Mouse (Mus musculus) kidney, postnatal 0 days (tissue): ENCODE results near the gene Phpt1. TPM values are rescaled to one million over a fixed set of nuclear protein-coding genes. Genes with fewer than 3 reads are reported as not detected.
"Not testable (repeated sequence)": the region's sequence is repeated elsewhere in the genome, so short reads cannot be mapped to it uniquely, and the experiment has no call there.

Source experiments
- ATAC-seq: fragments of 200-750 bp; cut with Nextera tagmentation; replicated peaks from 2 replicates; pipeline ENCODE4 v1.8.0; 2017; ENCODE audit warnings: low read depth, moderate number of reproducible peaks, moderate TSS enrichment, moderate library complexity; ENCODE audit not compliant: low FRiP score
- DNase-seq: peaks from one replicate; pipeline ENCODE4 v3.0.0-alpha.2; 2016; ENCODE audit warnings: low spot score
- H3K27ac ChIP-seq: fragments of 300-500 bp; sonication (generic); 2 replicates; pipeline ENCODE4 v1.5.1; 2014; ENCODE audit warnings: mild to moderate bottlenecking
- H3K27me3 ChIP-seq: fragments of 300-500 bp; sonication (generic); 2 replicates; pipeline ENCODE4 v1.6.1; 2014; ENCODE audit warnings: low read length, mixed read lengths; ENCODE audit not compliant: insufficient read depth
- H3K36me3 ChIP-seq: fragments of 300-500 bp; sonication (generic); 2 replicates; pipeline ENCODE4 v1.6.1; 2014; ENCODE audit warnings: low read length, mixed read lengths; ENCODE audit not compliant: insufficient read depth
- H3K4me1 ChIP-seq: fragments of 300-500 bp; sonication (generic); replicated peaks from 2 replicates; pipeline ENCODE4 v1.6.1; 2014; ENCODE audit warnings: antibody characterized with exemption, low read length, mixed read lengths; ENCODE audit not compliant: insufficient read depth
- H3K4me2 ChIP-seq: fragments of 300-500 bp; sonication (generic); 2 replicates; pipeline ENCODE4 v1.6.1; 2014; ENCODE audit warnings: mild to moderate bottlenecking, low read length, moderate library complexity, mixed read lengths
- H3K4me3 ChIP-seq: fragments of 300-500 bp; sonication (generic); replicated peaks from 2 replicates; pipeline ENCODE4 v1.5.1; 2014; ENCODE audit warnings: low read depth, low read length
- H3K9ac ChIP-seq: fragments of 300-500 bp; sonication (generic); 2 replicates; pipeline ENCODE4 v1.6.1; 2014; ENCODE audit warnings: low read depth, low read length
- H3K9me3 ChIP-seq: fragments of 300-500 bp; sonication (generic); replicated peaks from 2 replicates; pipeline ENCODE4 v1.6.1; 2016; ENCODE audit warnings: low read length, inconsistent platforms, mixed read lengths
- CTCF ChIP-seq: IDR thresholded peaks from 2 replicates; pipeline ENCODE4 v1.5.1; 2016; ENCODE audit warnings: antibody characterized with exemption, low read depth, mild to moderate bottlenecking, moderate library complexity
- WGBS: fragments of 180-500 bp; shearing (Covaris S2); extraction: QIAGEN DNeasy Blood & Tissue Kit; methylation state at CpG from one replicate; pipeline ENCODE4 v1.1.7; 2014; 5-methylcytosine and 5-hydroxymethylcytosine counted together
- polyA plus RNA-seq: library from polyadenylated mRNA; unstranded; fragments of >200 nt; fragmentation: Nextera tagmentation; extraction: Ambion mirVana; gene quantifications from 2 replicates; pipeline ENCODE4 v1.2.1, GENCODE M21; 2015

Phpt1 gene
- polyA plus RNA-seq, 1 experiment from 2014 or later = 197 TPM

DNA sequence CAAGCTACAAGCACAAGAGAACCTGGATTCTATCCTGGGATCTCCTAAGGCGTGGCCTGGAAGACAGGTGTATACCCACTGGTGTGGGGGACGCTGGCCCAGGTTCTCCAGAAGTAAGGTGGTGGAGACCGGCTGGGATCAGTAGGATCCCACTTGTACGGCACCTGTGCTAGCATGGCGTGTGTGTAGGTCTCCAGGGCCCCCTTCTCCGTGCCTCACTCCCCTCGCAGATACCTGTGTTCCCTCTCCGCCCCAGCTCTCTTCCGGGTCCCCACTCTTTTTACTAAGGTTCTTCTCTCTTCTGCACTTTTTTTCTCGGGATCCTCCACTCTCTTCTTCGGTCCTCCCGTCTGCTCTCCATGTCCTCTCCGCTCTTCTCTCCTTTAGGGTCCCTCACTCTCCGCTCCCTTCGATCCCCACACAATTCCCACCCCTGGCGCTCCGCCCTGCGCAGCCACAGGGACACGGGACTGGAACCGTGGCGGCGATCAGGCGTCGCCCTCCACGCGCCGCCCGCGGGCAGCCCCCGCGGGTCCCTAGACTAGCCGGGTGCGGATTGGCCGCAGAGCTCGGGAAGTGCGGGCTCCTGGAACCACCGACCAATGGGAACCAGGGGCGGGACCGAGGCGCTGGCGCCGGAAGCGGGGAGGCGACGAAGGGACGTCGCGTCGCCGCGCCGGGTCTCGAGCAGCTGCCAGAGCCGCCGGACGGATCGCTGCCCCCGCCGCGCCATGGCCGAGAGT lies 17.6 kb downstream of the Phpt1 start, which contains the start of gene Edf1:
Gene Edf1, plus strand, starts transcription at position 627 of the 743 bp plus-strand sequence.
- H3K4me2 ChIP-seq = peak within 1 kb of the TSS; percentile 74
- H3K27ac ChIP-seq = peak within 1 kb of the TSS; percentile 81
- no peak for TF ChIP-seq CTCF
- ATAC-seq (peak; percentile 95), DNase-seq (peak; percentile 97)
- no peaks in the 10 kb centered on the region for H3K27me3 ChIP-seq
- peaks cover 18% of the 10 kb centered on the region; the same call in 1 of the 2 replicates for H3K36me3 ChIP-seq
- H3K9me3 ChIP-seq = no peaks in the 10 kb centered on the region
- H3K4me3 ChIP-seq = peak within 1 kb of the TSS; percentile 92
- H3K4me1 ChIP-seq = peaks cover 11% of the 10 kb centered on the region
- peak within 1 kb of the TSS; percentile 90 for H3K9ac ChIP-seq
- WGBS = under 1% methylated on average over 61 of the region's 61 CpGs

DNA sequence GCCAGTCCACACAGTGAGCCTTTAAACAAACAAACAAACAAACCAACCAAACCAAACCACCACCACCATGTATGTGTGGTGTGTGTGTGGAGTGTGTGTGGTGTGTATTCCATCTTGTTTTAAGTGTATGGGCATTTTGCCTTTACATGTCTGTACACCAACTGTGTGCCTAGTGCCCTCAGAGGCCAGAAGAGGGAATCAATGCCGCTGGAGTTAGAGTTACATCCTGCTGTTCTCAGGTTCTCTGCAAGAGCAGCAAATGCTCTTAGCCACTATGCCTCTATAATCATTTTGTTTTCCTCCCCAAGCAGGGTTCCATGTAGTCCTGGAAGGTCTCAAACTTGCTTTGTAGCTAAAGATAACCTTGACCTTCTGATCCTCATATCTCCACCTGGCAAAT lies 18.7 kb downstream of the Phpt1 start:
- H3K9me3 ChIP-seq = no peaks in the 10 kb centered on the region
- no peak overlapping the region for H3K4me2 ChIP-seq
- ATAC-seq = no peak
- H3K4me1 ChIP-seq = peaks cover 11% of the 10 kb centered on the region
- peaks cover 8% of the 10 kb centered on the region; the same call in 1 of the 2 replicates for H3K36me3 ChIP-seq
- H3K9ac ChIP-seq = no peak overlapping the region
- H3K27ac ChIP-seq = no peak overlapping the region
- no peak for TF ChIP-seq CTCF
- 32% methylated on average over 1 of the region's 1 CpGs for WGBS
- H3K27me3 ChIP-seq = no peaks in the 10 kb centered on the region
- DNase-seq = no peak
- no peak overlapping the region for H3K4me3 ChIP-seq

DNA sequence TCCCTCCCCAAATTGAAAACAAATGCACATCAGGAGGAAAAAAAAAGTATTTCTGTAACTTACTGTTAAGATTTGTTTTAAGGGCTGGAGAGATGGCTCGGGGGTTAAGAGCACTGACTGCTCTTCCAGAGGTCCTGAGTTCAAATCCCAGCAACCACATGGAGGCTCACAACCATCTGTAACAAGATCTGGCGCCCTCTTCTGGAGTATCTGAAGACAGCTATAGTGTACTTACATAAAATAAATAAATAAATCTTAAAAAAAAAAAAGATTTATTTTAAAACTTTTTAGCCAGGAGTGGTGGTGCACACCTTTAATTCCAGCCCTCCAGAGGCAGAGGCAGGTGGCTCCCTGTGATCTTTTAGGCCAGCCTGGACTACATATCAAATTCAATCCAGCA lies 19.5 kb downstream of the Phpt1 start:
- not testable (repeated sequence) for H3K36me3 ChIP-seq, H3K9me3 ChIP-seq, H3K4me3 ChIP-seq, ATAC-seq, H3K27ac ChIP-seq, DNase-seq, H3K9ac ChIP-seq, H3K27me3 ChIP-seq, H3K4me2 ChIP-seq
- TF ChIP-seq CTCF = peak; percentile 50
- peaks cover 11% of the 10 kb centered on the region for H3K4me1 ChIP-seq
- WGBS = 53% methylated on average over 2 of the region's 2 CpGs

DNA sequence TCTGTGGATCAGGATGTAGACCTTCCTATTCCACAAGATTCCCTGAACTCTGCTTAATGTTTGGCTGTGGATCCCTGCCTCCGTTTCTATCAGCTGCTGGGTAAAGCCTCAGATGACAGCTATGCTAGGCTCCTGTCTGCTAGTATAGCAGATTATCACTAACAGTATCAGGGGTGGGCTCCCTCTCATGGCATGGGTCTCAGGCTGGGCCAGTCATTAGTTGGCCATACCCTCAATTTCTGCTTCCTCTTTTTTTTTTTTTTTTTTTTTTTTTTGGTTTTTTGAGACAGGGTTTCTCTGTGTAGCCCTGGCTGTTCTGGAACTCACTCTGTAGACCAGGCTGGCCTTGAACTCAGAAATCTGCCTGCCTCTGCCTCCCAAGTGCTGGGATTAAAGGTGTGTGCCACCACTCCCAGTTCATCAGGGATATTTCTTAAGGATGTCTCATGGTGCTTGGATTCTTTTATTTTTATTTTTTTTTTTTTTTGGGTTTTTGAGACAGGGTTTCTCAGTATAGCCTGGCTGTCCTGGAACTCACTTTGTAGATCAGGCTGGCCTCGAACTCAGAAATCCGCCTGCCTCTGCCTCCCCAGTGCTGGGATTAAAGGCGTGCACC lies 21.7 kb downstream of the Phpt1 start:
- not testable (repeated sequence) for ATAC-seq, H3K4me2 ChIP-seq, H3K4me1 ChIP-seq, H3K9ac ChIP-seq, H3K9me3 ChIP-seq, H3K4me3 ChIP-seq, DNase-seq, H3K27me3 ChIP-seq, H3K27ac ChIP-seq, H3K36me3 ChIP-seq
- WGBS = 91% methylated on average over 4 of the region's 4 CpGs

DNA sequence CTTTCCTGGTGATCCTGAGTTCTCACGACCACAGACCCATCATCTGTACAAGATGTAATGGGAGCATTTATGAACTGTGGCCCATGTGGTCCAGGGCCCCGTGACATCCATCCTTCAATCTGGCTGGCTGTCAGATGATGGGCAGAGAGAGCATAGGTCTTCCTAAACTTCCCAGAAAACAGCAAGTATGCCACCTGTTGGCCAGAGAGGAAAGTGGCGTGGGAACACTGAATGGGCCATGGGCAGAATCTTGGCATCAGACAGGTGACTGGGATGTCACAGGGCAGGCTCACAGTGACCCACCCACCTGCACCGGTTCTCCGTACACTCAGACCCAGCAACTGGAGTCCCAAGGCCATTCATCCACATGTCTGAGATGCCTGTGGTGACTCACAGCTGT lies 23.8 kb downstream of the Phpt1 start:
- H3K27ac ChIP-seq = no peak overlapping the region
- TF ChIP-seq CTCF = peak; percentile 83
- no peaks in the 10 kb centered on the region for H3K9me3 ChIP-seq
- H3K27me3 ChIP-seq = no peaks in the 10 kb centered on the region
- no peaks in the 10 kb centered on the region for H3K4me1 ChIP-seq
- no peak for ATAC-seq
- no peaks in the 10 kb centered on the region for H3K36me3 ChIP-seq
- no peak overlapping the region for H3K4me3 ChIP-seq
- no peak overlapping the region for H3K9ac ChIP-seq
- WGBS = 29% methylated on average over 5 of the region's 5 CpGs
- H3K4me2 ChIP-seq = no peak overlapping the region
- peak; percentile 47 for DNase-seq

DNA sequence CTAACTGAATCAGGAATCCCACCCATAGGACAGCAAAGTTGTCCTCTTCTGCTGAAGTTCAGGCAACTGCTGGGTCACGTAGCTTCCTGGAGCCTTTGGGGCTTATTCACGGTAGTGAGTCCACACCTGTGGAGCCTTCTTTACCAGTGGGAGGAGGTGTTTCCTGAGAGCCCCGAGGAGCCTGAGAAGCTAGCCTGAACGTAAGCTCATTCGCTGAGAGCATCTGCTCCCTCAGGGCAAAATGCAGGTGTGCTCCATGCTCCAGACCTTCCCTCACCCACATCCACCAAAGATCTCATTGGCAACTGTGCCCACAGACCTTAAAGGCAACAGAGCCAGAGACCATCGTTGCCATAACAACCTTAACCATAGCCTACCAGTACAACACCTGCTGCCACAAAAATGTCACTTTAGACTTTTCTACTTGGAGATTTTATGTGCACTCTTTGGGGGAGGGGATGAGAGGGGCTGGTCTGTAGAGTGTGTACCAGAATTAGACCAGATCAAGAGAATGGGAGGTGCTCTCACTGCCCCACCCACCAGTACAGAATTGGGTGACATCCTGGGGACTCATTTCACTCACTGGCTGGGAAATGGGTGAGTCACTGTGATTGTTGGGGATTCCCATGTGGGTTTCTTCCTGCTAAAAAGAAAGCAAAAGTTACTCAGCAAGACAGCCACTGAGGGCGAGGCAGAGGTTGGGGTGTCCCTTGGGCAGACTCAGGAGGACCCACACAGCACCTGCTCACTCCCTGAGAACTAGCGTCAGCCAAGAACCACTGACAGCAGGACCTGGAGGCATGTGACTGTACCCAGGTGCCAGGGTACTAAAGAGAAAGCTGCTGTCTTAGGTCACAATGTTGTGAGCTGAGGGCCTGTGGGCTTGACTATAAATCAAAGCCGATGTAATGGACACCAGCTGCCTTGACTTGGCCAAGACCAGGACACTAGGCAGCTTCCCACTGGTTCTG lies 25.7 kb downstream of the Phpt1 start:
- DNase-seq (no peak), ATAC-seq (no peak)
- WGBS = 62% methylated on average over 9 of the region's 9 CpGs
- no peak overlapping the region for H3K27ac ChIP-seq
- H3K4me2 ChIP-seq = no peak overlapping the region
- H3K9ac ChIP-seq = no peak overlapping the region
- no peaks in the 10 kb centered on the region for H3K9me3 ChIP-seq
- no peaks in the 10 kb centered on the region for H3K36me3 ChIP-seq
- no peak overlapping the region for H3K4me3 ChIP-seq
- no peak for TF ChIP-seq CTCF
- no peaks in the 10 kb centered on the region for H3K27me3 ChIP-seq
- H3K4me1 ChIP-seq = no peaks in the 10 kb centered on the region
